Mouse (Mus musculus): ENCODE measurements around the gene Mvb12b. TPM values are rescaled to one million over a fixed set of nuclear protein-coding genes. Genes with fewer than 3 reads are reported as not detected.
A peak's percentile ranks its signal among the peaks of the same experiment; 100 is the strongest.

Mvb12b gene
- polyA plus RNA-seq, 1 experiment: 49.9 TPM

DNA sequence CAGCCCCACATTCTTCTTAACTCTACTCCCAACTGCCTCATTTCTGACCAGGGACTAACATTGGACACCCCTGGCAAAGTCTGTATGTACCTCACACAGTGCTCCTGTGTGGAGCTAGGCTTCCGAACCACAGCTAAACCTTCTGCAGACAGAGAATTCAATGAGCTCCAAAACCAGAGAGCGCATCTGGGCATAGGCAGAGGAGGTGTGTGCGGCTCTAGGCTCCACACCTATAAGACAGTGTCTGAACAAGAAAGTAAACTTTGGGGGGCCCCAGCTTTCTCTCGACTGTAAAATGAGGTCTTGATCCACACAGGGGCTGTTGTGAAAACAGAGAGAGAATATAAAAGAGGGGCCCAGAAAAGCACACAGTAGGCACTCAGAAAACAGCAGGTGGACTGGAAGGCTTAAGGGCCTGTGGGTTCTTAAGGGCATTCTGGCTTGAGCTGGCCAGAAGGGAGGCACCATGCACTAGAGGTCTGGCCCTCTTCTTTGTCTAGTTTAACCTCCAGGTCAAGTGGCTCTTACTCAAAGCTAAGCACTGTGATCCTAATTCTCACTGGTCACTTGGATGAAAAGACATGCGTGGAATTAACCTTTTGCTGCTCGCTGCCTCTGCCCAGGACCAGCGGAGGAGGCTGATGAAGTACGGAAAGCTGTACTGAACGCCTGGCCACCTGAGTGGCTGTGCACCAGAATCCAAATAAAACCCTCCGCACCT lies 12.7 kb downstream of the Mvb12b start:
- no peak for TF ChIP-seq CTCF (IDR thresholded peaks at IDR 0.05; ENCODE audit: insufficient read depth, low read length)
- TF ChIP-seq POLR2A (IDR thresholded peaks at IDR 0.05; ENCODE audit: borderline replicate concordance, extremely low read depth, low read depth, low read length): no peak
- no peak for DNase-seq
- peaks cover 46% of the 10 kb centered on the region for H3K4me1 ChIP-seq (ENCODE audit: control insufficient read depth, insufficient read depth, low read length)
- no peak overlapping the region for H3K4me3 ChIP-seq (replicated peaks; ENCODE audit: extremely low read depth, low read depth, low read length)
- 68% methylated on average over 10 of the region's 10 CpGs for WGBS

DNA sequence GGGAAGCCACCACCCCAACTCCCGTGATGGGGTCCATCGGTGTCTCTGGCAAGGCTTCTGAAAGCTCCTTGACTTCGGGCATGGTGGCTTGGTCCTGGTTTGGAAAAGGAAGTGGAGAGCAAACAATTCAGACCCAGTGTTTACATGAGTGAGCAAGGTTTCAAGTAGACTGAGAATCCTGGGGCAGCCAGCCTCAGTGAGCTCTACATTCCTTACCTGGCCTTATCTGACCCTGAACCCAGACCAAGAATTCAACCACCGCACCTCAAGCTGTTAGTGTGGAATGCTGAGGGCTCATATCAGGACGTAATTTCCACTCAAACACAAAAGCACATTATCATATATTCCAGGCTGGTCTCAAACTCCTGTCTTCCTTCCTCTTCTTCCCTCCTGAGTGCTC lies 13.4 kb downstream of the Mvb12b start:
- no peak overlapping the region for H3K4me3 ChIP-seq (replicated peaks; ENCODE audit: extremely low read depth, low read depth, low read length)
- peaks cover 53% of the 10 kb centered on the region for H3K4me1 ChIP-seq (ENCODE audit: control insufficient read depth, insufficient read depth, low read length)
- no peak for TF ChIP-seq POLR2A (IDR thresholded peaks at IDR 0.05; ENCODE audit: borderline replicate concordance, extremely low read depth, low read depth, low read length)
- WGBS: 33% methylated on average over 5 of the region's 5 CpGs
- peak; percentile 51 for DNase-seq

DNA sequence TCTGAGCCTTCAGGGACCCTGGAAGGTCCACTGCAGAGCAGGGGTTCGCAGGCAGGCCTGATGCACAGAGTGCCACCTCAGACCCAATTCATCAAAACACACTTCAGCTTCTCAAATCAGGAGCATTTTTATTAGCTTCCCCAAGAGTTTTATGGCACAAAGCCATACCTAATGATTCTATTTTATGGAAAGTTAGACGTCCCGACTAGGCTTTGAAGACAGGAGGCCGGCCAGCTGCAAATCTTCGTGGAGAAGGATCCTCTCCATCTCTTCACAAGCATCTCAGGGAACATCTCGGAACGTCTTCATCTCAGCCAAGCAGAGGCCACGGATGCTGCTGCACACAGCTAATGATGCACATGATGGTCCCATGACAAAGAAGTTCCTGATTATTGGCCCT lies 14.2 kb downstream of the Mvb12b start:
- peaks cover 61% of the 10 kb centered on the region for H3K4me1 ChIP-seq (ENCODE audit: control insufficient read depth, insufficient read depth, low read length)
- WGBS: 71% methylated on average over 8 of the region's 8 CpGs
- no peak for TF ChIP-seq POLR2A (IDR thresholded peaks at IDR 0.05; ENCODE audit: borderline replicate concordance, extremely low read depth, low read depth, low read length)
- TF ChIP-seq CTCF (IDR thresholded peaks at IDR 0.05; ENCODE audit: insufficient read depth, low read length): no peak
- DNase-seq: no peak
- no peak overlapping the region for H3K4me3 ChIP-seq (replicated peaks; ENCODE audit: extremely low read depth, low read depth, low read length)

DNA sequence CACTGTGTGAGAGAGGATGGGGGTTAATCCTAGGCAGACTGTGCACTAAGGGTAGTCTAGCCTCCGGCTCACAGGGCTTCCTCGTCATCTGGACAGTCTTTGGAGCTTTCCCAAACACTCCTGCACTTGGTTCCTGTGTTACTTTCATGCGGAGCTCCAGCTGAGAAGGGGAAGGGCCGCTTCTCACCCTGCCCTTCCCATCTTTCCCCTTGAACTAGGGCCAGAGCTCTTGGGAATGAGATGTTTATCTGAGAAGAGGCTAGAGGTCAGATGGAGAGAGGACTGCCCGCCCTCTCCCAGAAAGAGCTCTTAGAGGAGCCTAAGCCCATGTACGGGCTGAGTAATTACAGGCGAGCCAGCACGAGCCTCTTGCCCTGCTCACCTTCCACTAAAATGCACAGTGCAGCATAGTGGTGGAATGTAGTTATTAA lies 14.9 kb downstream of the Mvb12b start:
- no peak for DNase-seq
- WGBS: 43% methylated on average over 8 of the region's 8 CpGs

DNA sequence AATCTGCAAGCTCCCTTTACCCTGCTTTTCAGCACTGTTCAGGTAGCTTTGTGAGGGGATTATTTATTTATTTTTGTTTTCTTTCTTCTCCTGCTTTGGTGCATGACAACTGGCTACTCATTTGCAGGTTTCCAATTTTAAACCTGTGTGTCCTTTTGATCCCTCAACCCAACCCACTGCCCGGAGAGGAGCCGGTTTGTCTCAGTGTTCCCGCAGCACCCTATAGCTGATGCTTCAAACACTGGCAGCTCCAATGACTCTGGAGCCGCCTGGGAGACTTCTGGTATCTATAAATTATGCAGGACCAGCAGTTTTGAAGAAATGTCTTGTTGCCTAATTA lies 16.6 kb downstream of the Mvb12b start:
- no peak overlapping the region for H3K4me3 ChIP-seq (replicated peaks; ENCODE audit: extremely low read depth, low read depth, low read length)
- 94% methylated on average over 4 of the region's 4 CpGs for WGBS
- H3K4me1 ChIP-seq (ENCODE audit: control insufficient read depth, insufficient read depth, low read length): peaks cover 59% of the 10 kb centered on the region

More for the DNA sequence above, 14.9 kb downstream of the Mvb12b start:
- Histone ChIP-seq H3K4me1 (ENCODE audit: control insufficient read depth, insufficient read depth, low read length) (peaks cover 61% of the 10 kb centered on the region), H3K4me3 (replicated peaks; ENCODE audit: extremely low read depth, low read depth, low read length) (no peak overlapping the region)
- TF ChIP-seq CTCF (IDR thresholded peaks at IDR 0.05; ENCODE audit: insufficient read depth, low read length) (no peak), POLR2A (IDR thresholded peaks at IDR 0.05; ENCODE audit: borderline replicate concordance, extremely low read depth, low read depth, low read length) (no peak)

DNA sequence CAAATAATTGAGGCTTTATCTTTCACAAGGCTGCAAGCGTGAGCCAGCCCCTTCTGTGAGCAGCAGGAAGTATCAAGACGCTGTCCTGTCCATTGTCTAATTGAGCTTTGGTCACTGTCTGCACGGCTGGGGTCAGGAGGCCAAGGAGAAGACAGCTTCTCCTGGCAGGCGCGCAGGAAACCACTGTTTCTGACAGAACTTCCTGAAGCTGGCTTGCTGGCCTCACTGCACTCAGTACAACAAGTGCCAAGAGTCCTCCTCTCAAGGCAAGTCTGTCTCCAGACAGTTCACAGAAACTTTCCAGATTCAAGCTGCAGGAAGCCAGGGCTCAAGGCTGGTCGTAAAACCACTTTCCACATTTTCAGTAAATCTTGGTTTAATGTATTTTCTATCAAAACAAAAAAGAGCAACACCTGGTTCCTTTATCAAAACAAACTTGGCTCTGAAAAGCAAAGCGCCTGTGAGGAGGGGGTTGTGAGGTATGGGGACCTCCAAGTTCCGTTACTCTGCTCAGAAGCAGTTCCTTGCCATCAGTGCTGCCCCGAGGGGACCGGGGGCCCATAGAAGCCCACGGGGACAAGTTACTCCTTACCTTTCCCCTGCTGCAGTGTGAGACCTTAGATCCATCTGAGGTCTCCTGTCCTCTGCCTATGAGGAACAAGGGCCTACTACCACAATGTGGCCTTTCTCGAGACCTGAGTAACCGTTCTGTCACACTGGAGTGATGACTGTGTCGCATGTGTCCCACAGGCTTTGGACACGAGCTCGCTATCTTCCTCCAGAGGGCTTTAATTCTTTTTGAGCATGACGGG lies 17.2 kb downstream of the Mvb12b start:
- Histone ChIP-seq H3K4me1 (ENCODE audit: control insufficient read depth, insufficient read depth, low read length) (peaks cover 57% of the 10 kb centered on the region), H3K4me3 (replicated peaks; ENCODE audit: extremely low read depth, low read depth, low read length) (no peak overlapping the region)
- TF ChIP-seq POLR2A (IDR thresholded peaks at IDR 0.05; ENCODE audit: borderline replicate concordance, extremely low read depth, low read depth, low read length) (no peak), CTCF (IDR thresholded peaks at IDR 0.05; ENCODE audit: insufficient read depth, low read length) (no peak)
- DNase-seq: peak; percentile 54
- WGBS: 43% methylated on average over 17 of the region's 17 CpGs

More for the DNA sequence above, 16.6 kb downstream of the Mvb12b start:
- TF ChIP-seq CTCF (IDR thresholded peaks at IDR 0.05; ENCODE audit: insufficient read depth, low read length) (no peak), POLR2A (IDR thresholded peaks at IDR 0.05; ENCODE audit: borderline replicate concordance, extremely low read depth, low read depth, low read length) (no peak)
- DNase-seq: no peak

DNA sequence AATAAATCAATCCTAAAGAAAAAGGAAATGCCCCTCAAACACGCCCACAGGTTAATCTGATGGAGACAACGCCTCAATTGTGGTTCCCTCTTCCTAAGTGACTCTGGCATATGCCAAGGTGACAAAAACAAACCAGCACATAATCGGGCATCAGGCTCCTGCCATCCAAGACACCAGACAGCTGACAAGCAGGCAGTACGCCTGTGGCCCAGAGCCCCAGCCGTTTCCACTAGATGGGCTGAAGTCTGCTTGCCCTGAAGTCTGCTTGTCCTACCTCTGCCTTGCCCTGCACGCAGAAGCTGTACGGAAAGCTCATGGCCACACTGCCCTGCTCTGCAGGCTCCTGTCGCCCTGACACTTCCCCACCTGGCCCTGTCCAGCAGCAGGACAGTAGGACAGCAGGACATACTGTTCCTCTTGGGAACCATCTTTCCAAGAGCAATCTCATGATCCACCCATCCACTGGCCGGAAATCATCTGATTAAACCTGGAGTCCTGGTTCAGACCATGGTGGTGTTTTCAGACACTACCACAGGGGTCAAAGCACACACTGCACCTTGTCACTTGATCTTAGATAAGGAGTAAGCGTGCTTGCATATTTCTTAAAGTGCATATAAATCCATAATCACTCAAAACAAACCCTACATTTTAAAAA lies 17.9 kb downstream of the Mvb12b start:
- Histone ChIP-seq H3K4me3 (replicated peaks; ENCODE audit: extremely low read depth, low read depth, low read length) (no peak overlapping the region), H3K4me1 (ENCODE audit: control insufficient read depth, insufficient read depth, low read length) (peaks cover 53% of the 10 kb centered on the region)
- no peak for DNase-seq
- no peak for TF ChIP-seq CTCF (IDR thresholded peaks at IDR 0.05; ENCODE audit: insufficient read depth, low read length)
- TF ChIP-seq POLR2A (IDR thresholded peaks at IDR 0.05; ENCODE audit: borderline replicate concordance, extremely low read depth, low read depth, low read length): no peak
- WGBS: 40% methylated on average over 10 of the region's 10 CpGs

DNA sequence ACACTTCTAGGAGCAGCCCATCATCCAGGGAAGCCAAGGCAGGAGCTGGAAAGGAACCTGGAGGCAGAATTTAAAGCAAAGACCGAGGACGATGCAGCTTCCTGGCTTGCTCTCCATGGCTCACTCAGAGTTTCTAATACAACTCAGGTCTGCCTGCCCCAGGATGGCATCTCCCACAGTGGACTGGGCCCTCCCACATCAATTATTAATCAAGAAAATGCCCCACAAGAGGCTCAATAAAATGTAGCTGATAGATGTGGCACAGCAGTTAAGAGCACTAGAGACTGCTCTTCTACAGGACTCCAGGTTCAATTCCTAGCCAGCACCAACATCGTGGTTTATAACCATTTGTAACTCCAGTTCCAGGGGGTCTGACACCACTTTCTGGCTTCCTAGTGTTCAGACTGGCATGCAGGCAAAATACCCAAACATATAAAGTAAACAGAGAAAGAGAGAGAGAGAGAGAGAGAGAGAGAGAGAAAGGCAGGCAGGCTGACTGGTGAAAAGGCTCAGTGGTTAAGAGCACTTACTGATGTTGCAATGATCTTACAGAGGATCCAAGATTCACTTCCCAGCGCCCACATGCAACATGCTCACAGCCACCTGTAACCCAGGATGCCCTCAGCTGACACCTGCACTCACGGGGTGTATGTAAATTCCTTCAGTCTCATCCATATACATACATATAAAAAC lies 18.6 kb downstream of the Mvb12b start:
- 40% methylated on average over 5 of the region's 5 CpGs for WGBS
- no peak for DNase-seq
- Histone ChIP-seq H3K4me3 (replicated peaks; ENCODE audit: extremely low read depth, low read depth, low read length) (no peak overlapping the region), H3K4me1 (ENCODE audit: control insufficient read depth, insufficient read depth, low read length) (peaks cover 48% of the 10 kb centered on the region)
- TF ChIP-seq POLR2A (IDR thresholded peaks at IDR 0.05; ENCODE audit: borderline replicate concordance, extremely low read depth, low read depth, low read length) (no peak), CTCF (IDR thresholded peaks at IDR 0.05; ENCODE audit: insufficient read depth, low read length) (no peak)

DNA sequence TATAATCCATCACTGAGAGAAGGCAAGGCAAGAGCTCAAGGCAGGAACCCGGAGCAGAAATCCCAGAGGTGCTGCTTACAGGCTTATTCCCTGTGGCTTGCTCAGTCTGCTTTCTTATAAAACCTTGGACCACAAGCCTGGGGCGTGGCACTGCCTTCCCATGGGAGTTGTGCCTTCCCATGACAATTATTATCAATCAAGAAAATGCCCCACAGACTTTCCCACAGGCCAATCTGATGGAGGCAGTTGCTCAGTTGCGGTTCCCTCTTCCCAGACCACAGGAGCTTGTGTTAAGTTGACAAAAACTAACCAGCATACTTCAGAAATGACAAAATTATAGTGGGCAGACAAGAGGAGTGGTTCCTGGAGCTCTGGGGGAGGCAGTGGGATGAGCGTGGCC lies 19.4 kb downstream of the Mvb12b start:
- TF ChIP-seq POLR2A (IDR thresholded peaks at IDR 0.05; ENCODE audit: borderline replicate concordance, extremely low read depth, low read depth, low read length): no peak
- no peak for TF ChIP-seq CTCF (IDR thresholded peaks at IDR 0.05; ENCODE audit: insufficient read depth, low read length)
- Histone ChIP-seq H3K4me1 (ENCODE audit: control insufficient read depth, insufficient read depth, low read length) (peaks cover 41% of the 10 kb centered on the region), H3K4me3 (replicated peaks; ENCODE audit: extremely low read depth, low read depth, low read length) (no peak overlapping the region)
- DNase-seq: no peak
- WGBS: 83% methylated on average over 4 of the region's 4 CpGs
